Mouse (Mus musculus) olfactory bulb, adult 2 months (tissue): ENCODE measurements around the gene Clybl.

Experiments
- CTCF ChIP-seq: fragments of 200-500 bp; IDR thresholded peaks from 2 replicates; pipeline ENCODE4 v1.5.1; 2012; ENCODE audit warnings: low read depth, mild to moderate bottlenecking, low read length, moderate library complexity; ENCODE audit not compliant: insufficient read depth
- POLR2A ChIP-seq: fragments of 200-500 bp; IDR thresholded peaks from 2 replicates; pipeline ENCODE4 v1.6.1; 2012; ENCODE audit warnings: mild to moderate bottlenecking, low read depth, low read length, moderate library complexity; ENCODE audit not compliant: insufficient read depth

- TF ChIP-seq CTCF (no peak), POLR2A (no peak)
Observed at GRCm38 (mm10) chr14:122406541-122407219, 225.2 kb downstream of the Clybl start.
